Mouse (Mus musculus) thymus, postnatal 0 days (tissue): ENCODE data around the gene Zfp987. TPM values are rescaled to one million over a fixed set of nuclear protein-coding genes. Genes with fewer than 3 reads are reported as not detected.
A peak's percentile ranks its signal among the peaks of the same experiment; 100 is the strongest.

ENCODE experiments used
- DNase-seq: peaks from one replicate; pipeline ENCODE4 v3.0.0-alpha.2; 2015; ENCODE audit warnings: low spot score
- polyA plus RNA-seq: library from polyadenylated mRNA; unstranded; fragments of >200 nt; fragmentation: Nextera tagmentation; extraction: Ambion mirVana; gene quantifications from 2 replicates; pipeline ENCODE4 v1.2.1, GENCODE M21; 2015

Zfp987 gene
- polyA plus RNA-seq, 1 experiment from 2014 or later, result 1.1 TPM

GRCm38 (mm10) chr4:146173378-146174226 lies 76.5 kb downstream of the Zfp987 start:
- DNase-seq, result peak; percentile 1

Other genes starting within 250 kb of the Zfp987 start
- gene Zfp986, start 228.5 kb upstream of the Zfp987 start, polyA plus RNA-seq, result not detected in 2 replicates
- not detected in 2 replicates for gene Zfp600, start 59.5 kb downstream of the Zfp987 start, polyA plus RNA-seq